Mouse (Mus musculus): ENCODE results near the gene Tmem30b.

- TF ChIP-seq CTCF (IDR thresholded peaks at IDR 0.05; ENCODE audit: low read depth) (no peak), EP300 (IDR thresholded peaks at IDR 0.05; ENCODE audit: low read depth) (no peak)
Measured at GRCm38 (mm10) chr12:73545672-73546085, 513 bp downstream of the Tmem30b start.
